Mouse (Mus musculus): ENCODE data around the gene Dpm3.

DNA sequence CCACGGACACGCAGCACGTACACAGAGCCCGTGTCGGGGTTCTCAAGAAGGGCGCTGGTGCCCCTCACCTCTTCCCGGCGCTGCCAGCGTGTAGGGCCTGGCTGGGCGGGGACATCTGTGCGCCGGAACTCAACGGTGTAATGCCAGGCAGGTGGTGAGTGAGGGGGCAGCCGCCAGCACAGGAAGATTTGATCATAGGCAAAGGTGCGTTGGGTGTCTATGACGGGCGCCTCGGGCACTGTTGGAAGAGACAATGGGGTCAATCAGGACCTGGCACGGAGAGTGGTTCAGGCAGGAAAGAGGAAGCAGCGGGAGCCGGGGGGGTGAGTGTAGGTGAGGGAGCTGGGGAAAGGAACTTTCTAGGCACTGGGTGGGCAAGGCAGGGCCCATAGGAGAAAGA lies 21.5 kb upstream of the Dpm3 start:
- TF ChIP-seq EP300 (IDR thresholded peaks at IDR 0.05; ENCODE audit: low read depth) (no peak), CTCF (IDR thresholded peaks at IDR 0.05; ENCODE audit: low read depth) (no peak)

All from liver, embryonic 14.5 days (tissue).